Mouse (Mus musculus): ENCODE results near the gene Ttc30a2. TPM values are rescaled to one million over a fixed set of nuclear protein-coding genes. Genes with fewer than 3 reads are reported as not detected.

The Ttc30a2 gene
- 0.19 TPM in 1 of 2 replicates, not detected in the other for polyA plus RNA-seq (2012; ENCODE audit: low replicate concordance)

DNA sequence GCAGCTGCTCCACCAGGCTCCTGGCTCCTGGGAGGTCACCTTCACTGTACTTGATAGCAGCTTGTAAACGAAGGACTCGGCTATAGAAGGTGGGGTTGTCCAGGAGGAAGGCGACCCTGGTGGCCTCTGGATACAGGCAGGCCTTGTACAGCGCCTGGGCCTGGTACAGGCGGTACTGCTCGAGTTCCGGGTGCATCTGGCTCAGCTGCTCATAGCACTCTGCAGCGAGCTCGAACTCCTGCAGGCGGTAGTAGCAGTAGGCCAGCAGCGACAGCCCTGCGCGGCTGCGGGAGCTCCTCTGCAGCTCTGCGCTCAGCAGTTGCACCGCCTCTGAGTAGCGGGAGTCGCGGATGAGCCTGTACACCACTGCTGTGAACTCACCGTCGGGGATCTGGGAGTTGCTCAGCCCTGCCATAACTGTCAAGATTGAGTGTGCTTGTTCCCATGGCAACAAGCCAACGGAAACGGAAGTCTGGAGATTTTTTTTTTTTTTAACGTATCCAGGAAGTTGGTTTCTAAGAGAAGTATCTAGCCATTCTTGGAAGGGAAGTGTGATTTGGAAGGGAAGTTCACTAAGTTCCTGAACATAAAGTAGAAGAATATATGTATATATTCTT is at the start of gene Ttc30a2:
Gene Ttc30a2 (minus strand): TSS at position 419 of the 617 bp plus-strand sequence.

DNA sequence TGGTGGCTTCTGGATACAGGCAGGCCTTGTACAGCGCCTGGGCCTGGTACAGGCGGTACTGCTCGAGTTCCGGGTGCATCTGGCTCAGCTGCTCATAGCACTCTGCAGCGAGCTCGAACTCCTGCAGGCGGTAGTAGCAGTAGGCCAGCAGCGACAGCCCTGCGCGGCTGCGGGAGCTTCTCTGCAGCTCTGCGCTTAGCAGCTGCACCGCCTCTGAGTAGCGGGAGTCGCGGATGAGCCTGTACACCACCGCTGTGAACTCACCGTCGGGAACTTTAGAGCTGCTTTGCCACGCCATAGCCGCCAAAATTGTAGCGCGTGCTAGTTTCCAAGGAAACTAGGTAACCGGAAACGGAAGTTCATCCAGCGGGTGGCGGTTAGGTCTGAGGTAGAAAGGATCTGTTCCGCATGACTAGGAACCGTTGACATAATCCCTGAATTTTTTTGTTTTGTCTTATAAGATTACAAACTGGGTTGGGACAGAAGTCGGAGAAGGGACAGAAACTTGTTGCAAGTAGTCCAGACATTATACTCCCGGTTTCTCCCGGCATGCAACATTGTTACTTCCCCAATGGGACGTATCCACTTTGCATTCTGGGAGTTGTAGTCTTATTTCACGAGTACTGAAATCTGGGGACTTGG is 3.6 kb upstream of the Ttc30a2 start, which contains the start of gene Ttc30a1:
Gene Ttc30a1 (minus strand): TSS at position 528 of the 642 bp plus-strand sequence.

DNA sequence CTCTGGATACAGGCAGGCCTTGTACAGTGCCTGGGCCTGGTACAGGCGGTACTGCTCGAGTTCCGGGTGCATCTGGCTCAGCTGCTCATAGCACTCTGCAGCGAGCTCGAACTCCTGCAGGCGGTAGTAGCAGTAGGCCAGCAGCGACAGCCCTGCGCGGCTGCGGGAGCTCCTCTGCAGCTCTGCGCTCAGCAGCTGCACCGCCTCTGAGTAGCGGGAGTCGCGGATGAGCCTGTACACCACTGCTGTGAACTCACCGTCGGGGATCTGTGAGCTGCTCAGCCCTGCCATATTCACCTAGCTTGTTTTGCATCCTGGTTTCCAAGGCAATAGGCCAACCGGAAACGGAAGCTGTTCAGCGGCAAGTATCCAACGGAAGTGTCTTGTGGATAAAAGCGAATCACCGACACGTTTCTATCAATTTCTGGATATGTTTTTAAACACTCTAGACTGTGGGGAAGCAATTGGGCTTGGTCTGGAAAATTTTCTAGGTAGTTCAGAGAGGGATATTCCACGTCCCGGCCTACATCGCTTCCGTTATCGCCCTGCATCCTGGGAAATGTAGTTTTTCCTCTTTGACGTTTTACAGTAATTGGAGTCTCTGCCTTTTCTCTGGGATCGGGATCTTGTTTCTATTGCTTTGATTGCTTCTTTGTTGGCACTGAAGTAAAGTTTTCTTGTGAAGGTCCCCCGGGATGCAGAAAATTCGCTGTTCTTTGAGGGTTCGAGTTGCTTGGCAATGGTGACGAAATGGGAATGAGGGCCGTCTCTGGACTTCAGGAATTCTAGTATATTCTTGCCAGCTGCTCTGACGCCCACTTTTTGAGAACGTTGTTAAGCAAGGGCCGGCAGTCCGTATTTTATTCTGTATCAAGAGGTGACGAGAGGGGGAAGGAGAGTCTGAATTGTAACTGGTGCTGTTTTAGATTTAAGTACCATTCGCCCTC is 39.6 kb downstream of the Ttc30a2 start, which contains the start of gene Ttc30b:
Gene Ttc30b (minus strand): TSS at position 469 of the 947 bp plus-strand sequence.

Other genes starting within 250 kb of the Ttc30a2 start
- 4.7 and 5.7 TPM in 2 replicates for gene Agps, start 146.0 kb downstream of the Ttc30a2 start, polyA plus RNA-seq (2012; ENCODE audit: low replicate concordance)
- gene Ttc30b, start 39.6 kb downstream of the Ttc30a2 start, polyA plus RNA-seq (2012; ENCODE audit: low replicate concordance) = 0.12 and 0.82 TPM in 2 replicates
- gene Ttc30a1, start 3.8 kb upstream of the Ttc30a2 start, polyA plus RNA-seq (2012; ENCODE audit: low replicate concordance) = 0.38 and 0.75 TPM in 2 replicates

All from leukemia stem cell, adult 10-12 weeks (primary cell).